Mouse (Mus musculus) T-helper 2 cell (primary cell): Measurements from ENCODE around the gene Noxred1.
"Not testable (repeated sequence)": the region's sequence is repeated elsewhere in the genome, so short reads cannot be mapped to it uniquely, and the experiment has no call there.

Experiments
- in situ Hi-C: fragments of 300-600 bp; cut with MboI, MseI; formaldehyde crosslinking; loops from one replicate; pipeline ENCODE4 v1.15.1; 2025; ENCODE audit warnings: high pct_unique_total_duplicates

The Noxred1 gene

GRCm38 (mm10) chr12:87238632-87239031, at the start of gene Noxred1:
Noxred1 (minus strand) TSS chr12:87238732.
- in situ Hi-C loops, result no loop called here

- in situ Hi-C loops, result no loop called here
Observed at GRCm38 (mm10) chr12:87284726-87285125, 46.2 kb upstream of the Noxred1 start.

GRCm38 (mm10) chr12:87284268-87284667, 45.7 kb upstream of the Noxred1 start:
- in situ Hi-C loops, result no loop called here

GRCm38 (mm10) chr12:87283706-87284105, 45.2 kb upstream of the Noxred1 start:
- in situ Hi-C loops, result no loop called here

GRCm38 (mm10) chr12:87282743-87283142, 44.2 kb upstream of the Noxred1 start:
- in situ Hi-C loops, result no loop called here

GRCm38 (mm10) chr12:87281766-87282165, 43.2 kb upstream of the Noxred1 start:
- in situ Hi-C loops, result no loop called here

GRCm38 (mm10) chr12:87279879-87280278, 41.3 kb upstream of the Noxred1 start:
- in situ Hi-C loops, result no loop called here

GRCm38 (mm10) chr12:87279350-87279749, 40.8 kb upstream of the Noxred1 start:
- in situ Hi-C loops, result no loop called here

GRCm38 (mm10) chr12:87278118-87278730, 39.7 kb upstream of the Noxred1 start:
- in situ Hi-C loops, result no loop called here

GRCm38 (mm10) chr12:87277251-87277650, 38.7 kb upstream of the Noxred1 start:
- in situ Hi-C loops, result not testable (repeated sequence)

- in situ Hi-C loops, result no loop called here
Observed at GRCm38 (mm10) chr12:87274853-87275831, 36.6 kb upstream of the Noxred1 start.

GRCm38 (mm10) chr12:87267682-87268081, 29.1 kb upstream of the Noxred1 start:
- in situ Hi-C loops, result no loop called here

GRCm38 (mm10) chr12:87266827-87267603, 28.5 kb upstream of the Noxred1 start:
- in situ Hi-C loops, result no loop called here

- in situ Hi-C loops, result no loop called here
Observed at GRCm38 (mm10) chr12:87266108-87266826, 27.7 kb upstream of the Noxred1 start, which contains the start of the genes Vipas39 and Ahsa1. Vipas39 (minus strand) TSS chr12:87266256. Ahsa1 (plus strand) TSS chr12:87266479.

GRCm38 (mm10) chr12:87265444-87265843, 26.9 kb upstream of the Noxred1 start:
- in situ Hi-C loops, result no loop called here

GRCm38 (mm10) chr12:87260562-87260961, 22.0 kb upstream of the Noxred1 start:
- in situ Hi-C loops, result no loop called here

GRCm38 (mm10) chr12:87256629-87257028, 18.1 kb upstream of the Noxred1 start:
- in situ Hi-C loops, result no loop called here

GRCm38 (mm10) chr12:87253878-87254277, 15.3 kb upstream of the Noxred1 start:
- in situ Hi-C loops, result no loop called here

GRCm38 (mm10) chr12:87250161-87250560, 11.6 kb upstream of the Noxred1 start:
- in situ Hi-C loops, result no loop called here

- in situ Hi-C loops, result no loop called here
Observed at GRCm38 (mm10) chr12:87236882-87237483, 1.5 kb downstream of the Noxred1 start.
